22 mouse cellular contexts compared by ENCODE assay signal in the genomic region with DNA sequence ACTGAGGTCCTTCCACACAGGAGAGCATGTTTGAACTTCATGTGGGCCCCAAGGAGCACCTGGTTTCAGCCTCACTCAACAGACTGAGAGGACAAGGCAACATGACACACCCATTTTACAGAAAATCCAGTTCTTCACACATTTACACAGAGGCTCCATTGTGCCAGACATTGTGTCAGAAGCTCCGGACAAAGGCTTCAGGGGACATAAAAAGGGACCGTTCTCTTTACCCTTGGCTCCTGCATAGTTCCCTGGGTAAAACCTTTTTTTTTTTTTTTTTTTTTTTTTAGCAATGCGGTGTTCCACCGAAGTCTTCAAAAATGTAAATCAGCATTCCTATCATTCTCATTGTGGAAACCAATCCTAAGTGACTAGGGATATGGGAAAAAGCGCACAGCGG.
A peak's percentile ranks its signal among the peaks of the same experiment; 100 is the strongest.
DNase-seq lines count a peak whose midpoint lies in the region; ATAC-seq and TF ChIP-seq lines count a peak whose summit lies in the region.
"Had no signal": no experiment of that assay in that cellular context is flagged by ENCODE, and none has a peak within 500 bp of the region (broad histone marks: within the 10 kb centered on the region; RNA-seq: fewer than 3 reads in every experiment).

No protein-coding gene starts in this region.

- 0 out of 2 replicates have a peak overlapping the region, but pooled peaks have one; percentile 74 for H3K27ac ChIP-seq in forebrain, embryonic 10.5 days
- H3K27ac ChIP-seq in forebrain, embryonic 16.5 days (ENCODE audit: low read length) = no peak overlapping the region
- peak overlapping the region; percentile 65 for H3K27ac ChIP-seq in layer of hippocampus, adult 2 months
- H3K27ac ChIP-seq in ES-E14 (ENCODE audit: insufficient read depth, low read depth, low read length, poor library complexity, severe bottlenecking) = no peak overlapping the region
- H3K27ac ChIP-seq in midbrain, embryonic 14.5 days (replicated peaks; ENCODE audit: low read depth, low read length) = peak overlapping the region; percentile 72; the same call in 1 of the 2 replicates
- H3K27ac ChIP-seq: heart, adult 2 months; kidney, postnatal 0 days; limb, embryonic 10.5 days had no signal

- H3K9ac ChIP-seq in forebrain, embryonic 16.5 days (replicated peaks; ENCODE audit: low read depth, low read length) = no peak overlapping the region
- no peak overlapping the region for H3K9ac ChIP-seq in ES-E14 (ENCODE audit: insufficient read depth, low read depth, low read length, poor library complexity, severe bottlenecking)
- no peak overlapping the region for H3K9ac ChIP-seq in midbrain, embryonic 14.5 days (replicated peaks; ENCODE audit: low read length)

- H3K4me1 ChIP-seq in forebrain, embryonic 10.5 days = peaks cover 52% of the 10 kb centered on the region
- peaks cover 19% of the 10 kb centered on the region for H3K4me1 ChIP-seq in forebrain, embryonic 16.5 days (replicated peaks; ENCODE audit: control insufficient read depth, insufficient read depth, low read length)
- H3K4me1 ChIP-seq in ES-E14 (ENCODE audit: control insufficient read depth in 2 of 2, insufficient read depth in 2 of 2, low read length in 2 of 2, poor library complexity in 1 of 2) = no peaks in the 10 kb centered on the region
- H3K4me1 ChIP-seq in midbrain, embryonic 14.5 days (ENCODE audit: control insufficient read depth, insufficient read depth, low read length) = peaks cover 61% of the 10 kb centered on the region

- DNase-seq in forebrain, embryonic 10.5 days (ENCODE audit: extremely low spot score, low spot score) = no peak
- DNase-seq in layer of hippocampus, adult 2 months (ENCODE audit: low spot score in 2 of 2) = no peak
- DNase-seq in layer of hippocampus, postnatal 10 days (ENCODE audit: low spot score in 2 of 2) = no peak
- DNase-seq in ES-E14 (ENCODE audit: low read depth, low spot score) = no peak
- no peak for DNase-seq in midbrain, embryonic 14.5 days
- DNase-seq in heart, postnatal 36 days = no peak
- DNase-seq in right cerebral cortex, postnatal 36 days (ENCODE audit: low spot score in 2 of 2) = no peak
- DNase-seq: adrenal gland, postnatal 25 days; cerebellum, adult 8-10 months; gastrocnemius, postnatal 36 days; heart, adult 2 months; heart, postnatal 4 days; kidney, adult 2 months; liver; lung, postnatal 4 days; right cerebral cortex, postnatal 25 days; thymus, adult 2 months; thymus, postnatal 4 days had no signal

- ATAC-seq in forebrain, embryonic 16.5 days = no peak
- no peak for ATAC-seq in midbrain, embryonic 14.5 days (ENCODE audit: low FRiP score, low TSS enrichment)

- TF ChIP-seq CTCF in layer of hippocampus, adult 2 months (conservative IDR thresholded peaks at IDR 0.05) = no peak

- no peaks in the 10 kb centered on the region for H3K9me3 ChIP-seq in forebrain, embryonic 10.5 days
- H3K9me3 ChIP-seq in forebrain, embryonic 16.5 days (ENCODE audit: control insufficient read depth, low read length) = no peaks in the 10 kb centered on the region
- H3K9me3 ChIP-seq in ES-E14 (ENCODE audit: control insufficient read depth, insufficient read depth, low read depth, low read length) = no peaks in the 10 kb centered on the region
- H3K9me3 ChIP-seq in midbrain, embryonic 14.5 days (ENCODE audit: control insufficient read depth, low read length) = no peaks in the 10 kb centered on the region
- H3K9me3 ChIP-seq: limb, embryonic 10.5 days had no signal

- no peak overlapping the region for H3K4me2 ChIP-seq in forebrain, embryonic 16.5 days (ENCODE audit: low read length)
- no peak overlapping the region for H3K4me2 ChIP-seq in midbrain, embryonic 14.5 days (ENCODE audit: low read length)

- WGBS in forebrain, embryonic 10.5 days = 76% methylated on average over 6 of the region's 6 CpGs
- WGBS in forebrain, embryonic 16.5 days = 28% methylated on average over 6 of the region's 6 CpGs
- WGBS in midbrain, embryonic 14.5 days = 32% methylated on average over 6 of the region's 6 CpGs

- no peak overlapping the region for H3K4me3 ChIP-seq in forebrain, embryonic 10.5 days
- no peak overlapping the region for H3K4me3 ChIP-seq in forebrain, embryonic 16.5 days (replicated peaks; ENCODE audit: low read length)
- H3K4me3 ChIP-seq in layer of hippocampus, adult 2 months = no peak overlapping the region
- H3K4me3 ChIP-seq in ES-E14 (ENCODE audit: insufficient read depth in 1 of 2, low read depth in 1 of 2, low read length in 2 of 2, poor library complexity in 1 of 2, severe bottlenecking in 1 of 2) = no peak overlapping the region
- H3K4me3 ChIP-seq in midbrain, embryonic 14.5 days (replicated peaks; ENCODE audit: low read depth, low read length) = no peak overlapping the region
- H3K4me3 ChIP-seq: heart, adult 2 months; limb, embryonic 10.5 days; myocyte had no signal

- H3K27me3 ChIP-seq in forebrain, embryonic 10.5 days (ENCODE audit: poor library complexity, severe bottlenecking) = no peaks in the 10 kb centered on the region
- no peaks in the 10 kb centered on the region for H3K27me3 ChIP-seq in forebrain, embryonic 16.5 days (replicated peaks; ENCODE audit: control insufficient read depth, insufficient read depth, low read length)
- H3K27me3 ChIP-seq in midbrain, embryonic 14.5 days (ENCODE audit: control insufficient read depth, insufficient read depth, low read length) = no peaks in the 10 kb centered on the region

- intact Hi-C loops in heart, postnatal 36 days (cut with DNase I) = no loop called here

- in situ Hi-C loops in ES-E14 (cut with MboI; ENCODE audit: low sequenced_read_pairs in 2 of 2, unreplicated experiment in 2 of 2) = no loop called here

- H3K36me3 ChIP-seq in forebrain, embryonic 10.5 days (replicated peaks) = peaks cover 48% of the 10 kb centered on the region
- H3K36me3 ChIP-seq in forebrain, embryonic 16.5 days (ENCODE audit: control insufficient read depth, insufficient read depth) = no peaks in the 10 kb centered on the region; the same call in 1 of the 2 replicates
- H3K36me3 ChIP-seq in ES-E14 (ENCODE audit: control insufficient read depth, insufficient read depth, low read length, poor library complexity, severe bottlenecking) = no peaks in the 10 kb centered on the region
- peaks cover 18% of the 10 kb centered on the region; the same call in 1 of the 2 replicates for H3K36me3 ChIP-seq in midbrain, embryonic 14.5 days (ENCODE audit: control insufficient read depth, insufficient read depth, low read length)
- H3K36me3 ChIP-seq: limb, embryonic 10.5 days had no signal

TF ChIP-seq in ES-E14, 5 proteins besides CTCF, POLR2A, EP300 and RAD21:
- TF ChIP-seq CHD2 (IDR thresholded peaks at IDR 0.05; ENCODE audit: low read depth, low read length) = no peak
- TF ChIP-seq MAFK (IDR thresholded peaks at IDR 0.05; ENCODE audit: insufficient read depth, low read depth, low read length) = no peak
- peak; percentile 59; the same call in 1 of the 2 replicates for TF ChIP-seq ZNF384 (IDR thresholded peaks at IDR 0.05; ENCODE audit: low read depth, low read length)
- no peak for TF ChIP-seq HCFC1 (IDR thresholded peaks at IDR 0.05; ENCODE audit: borderline replicate concordance, insufficient read depth, low read length)

Comparison
In these comparisons a context has a peak if more than half of its experiments do, and no peak if none do; other contexts are left out.
1. H3K27ac ChIP-seq: peak in forebrain, embryonic 10.5 days (single experiment), layer of hippocampus, adult 2 months (single experiment) and midbrain, embryonic 14.5 days (single experiment); none in forebrain, embryonic 16.5 days (single experiment) and ES-E14 (single experiment).